Mouse (Mus musculus) E14TG2a.4 (cell line): ENCODE measurements around the gene Aco1.

ENCODE experiments used
- CTCF ChIP-seq: conservative IDR thresholded peaks from 2 replicates; pipeline ENCODE4 v1.5.1; 2014; ENCODE audit warnings: low read length
- NANOG ChIP-seq: IDR thresholded peaks from 2 replicates; pipeline ENCODE4 v1.6.1; 2014; ENCODE audit warnings: borderline replicate concordance, low read length, mixed read lengths

- no peak for TF ChIP-seq CTCF
- no peak for TF ChIP-seq NANOG
Measured at GRCm38 (mm10) chr4:40156153-40156552, 13.3 kb downstream of the Aco1 start.
